Mouse (Mus musculus) left cerebral cortex, adult 18-20 months (tissue): ENCODE data around the gene Artn. TPM values are rescaled to one million over a fixed set of nuclear protein-coding genes. Genes with fewer than 3 reads are reported as not detected.
A peak's percentile ranks its signal among the peaks of the same experiment; 100 is the strongest.

Experiments used
- DNase-seq, 2 experiments: peaks; one replicate each; pipeline ENCODE4 v3.0.0; 2021 to 2022; ENCODE audit warnings: low spot score in 2 of 2, mixed read lengths in 1 of 2
- total RNA-seq, 2 experiments: library from RNA; stranded (reverse); gene quantifications; 2 replicates each; pipeline ENCODE4 v1.2.3; 2021

The Artn gene
- total RNA-seq, 2 experiments from 2014 or later = 1.7 to 2.5 TPM

GRCm38 (mm10) chr4:117890750-117891149 lies 38.8 kb downstream of the Artn start:
- DNase-seq = no peak

GRCm38 (mm10) chr4:117890031-117890430 lies 39.5 kb downstream of the Artn start:
- DNase-seq = no peak

GRCm38 (mm10) chr4:117889471-117889870 lies 40.1 kb downstream of the Artn start:
- DNase-seq = no peak

- DNase-seq = no peak
Observed at GRCm38 (mm10) chr4:117887920-117888319, 41.6 kb downstream of the Artn start.

GRCm38 (mm10) chr4:117887133-117887532 lies 42.4 kb downstream of the Artn start, which contains the start of gene Atp6v0b:
TSS of gene Atp6v0b (minus strand) at chr4:117887333.
- peak; percentile 95 to 98 for DNase-seq

GRCm38 (mm10) chr4:117886644-117887043 lies 42.9 kb downstream of the Artn start:
- DNase-seq = no peak

GRCm38 (mm10) chr4:117885994-117886393 lies 43.6 kb downstream of the Artn start:
- DNase-seq = peak in 1 of 2 experiments; percentile 38

- DNase-seq = no peak
Observed at GRCm38 (mm10) chr4:117885093-117885492, 44.5 kb downstream of the Artn start.

GRCm38 (mm10) chr4:117884146-117884545 lies 45.4 kb downstream of the Artn start:
- no peak for DNase-seq

- peak; percentile 60 to 74 for DNase-seq
Observed at GRCm38 (mm10) chr4:117882701-117883691, 46.6 kb downstream of the Artn start, which contains the start of gene B4galt2. TSS of gene B4galt2 (minus strand) at chr4:117883487.

- DNase-seq = peak in 1 of 2 experiments; percentile 55
Observed at GRCm38 (mm10) chr4:117878703-117879102, 50.9 kb downstream of the Artn start.

- no peak for DNase-seq
Observed at GRCm38 (mm10) chr4:117878301-117878700, 51.3 kb downstream of the Artn start.

Other genes with a start within 250 kb of the Artn start
- gene Dmap1, start 247.5 kb downstream of the Artn start, total RNA-seq = 10 to 100 TPM; 38.8 to 39.6 TPM
- not detected for gene Gm12845, start 205.4 kb downstream of the Artn start, total RNA-seq
- not detected for gene Klf17, start 164.1 kb downstream of the Artn start, total RNA-seq
- 10 to 100 TPM; 35.9 to 36.3 TPM for gene Slc6a9, start 95.3 kb downstream of the Artn start, total RNA-seq
- gene Ccdc24, start 57.2 kb downstream of the Artn start, total RNA-seq = under 1 TPM; 0.37 to 0.84 TPM
- gene B4galt2, start 46.3 kb downstream of the Artn start, total RNA-seq = 10 to 100 TPM; 82.6 to 89.3 TPM
- 100 to 1,000 TPM; 421 to 464 TPM for gene Atp6v0b, start 42.4 kb downstream of the Artn start, total RNA-seq
- gene Dph2, start 37.7 kb downstream of the Artn start, total RNA-seq = 1 to 10 TPM; 9.2 to 9.8 TPM
- 100 to 1,000 TPM; 106 to 125 TPM for gene Ipo13, start 14.8 kb downstream of the Artn start, total RNA-seq
- gene St3gal3, start 205.2 kb upstream of the Artn start, total RNA-seq = 10 to 100 TPM; 45.8 to 51.2 TPM